Mouse (Mus musculus): Measurements from ENCODE around the gene Smurf2.

DNA sequence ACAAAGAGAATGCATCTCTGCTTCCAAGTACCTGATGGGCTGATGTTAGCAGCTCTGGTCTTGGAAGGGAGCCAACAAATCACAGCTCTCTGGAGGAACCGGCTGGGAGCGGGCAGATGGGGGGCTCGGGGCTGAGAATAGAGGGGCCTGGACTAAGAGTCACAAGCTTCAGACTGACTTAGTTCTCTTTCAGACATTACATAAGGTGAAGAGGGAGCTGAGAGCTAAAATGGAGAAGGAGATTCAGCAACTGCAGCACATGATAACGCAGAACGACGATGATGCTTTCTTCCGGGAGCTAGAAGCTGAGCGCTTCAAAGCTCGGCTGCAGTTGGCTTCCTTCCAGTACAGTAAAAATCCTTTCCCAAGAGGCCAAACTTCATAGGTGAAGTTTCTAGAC, 102.2 kb downstream of the Smurf2 start:
- TF ChIP-seq CTCF (IDR thresholded peaks at IDR 0.05; ENCODE audit: borderline replicate concordance, extremely low read depth, insufficient read depth, insufficient read length) (no peak), POLR2A (IDR thresholded peaks at IDR 0.05; ENCODE audit: borderline replicate concordance, extremely low read depth, insufficient read depth, insufficient read length, poor library complexity, severe bottlenecking) (no peak)

All from brain, embryonic 14.5 days (tissue).